Mouse (Mus musculus) CH12.LX (cell line): ENCODE measurements around the gene Ralgapa1.

Experiments
- CTCF ChIP-seq, 2 experiments: IDR thresholded peaks in 1 of 2; conservative IDR thresholded peaks in 1 of 2; 2 replicates each; pipeline ENCODE4 v1.5.1; 2011 to 2012; ENCODE audit warnings: low read depth in 2 of 2, low read length in 2 of 2, improper control_type of control experiment in 1 of 2, inconsistent platforms in 1 of 2, mild to moderate bottlenecking in 1 of 2, moderate library complexity in 1 of 2
- EP300 ChIP-seq: IDR thresholded peaks from 2 replicates; pipeline ENCODE4 v1.6.1; 2011; ENCODE audit warnings: low read length, improper control_type of control experiment
- HCFC1 ChIP-seq: IDR thresholded peaks from 2 replicates; pipeline ENCODE4 v1.6.1; 2012; ENCODE audit warnings: low read depth, mild to moderate bottlenecking, inconsistent platforms, low read length, improper control_type of control experiment
- JUND ChIP-seq: conservative IDR thresholded peaks from 2 replicates; pipeline ENCODE4 v1.6.1; 2011; ENCODE audit warnings: low read depth, low read length, improper control_type of control experiment
- KAT2A ChIP-seq: IDR thresholded peaks from 2 replicates; pipeline ENCODE4 v1.6.1; 2012; ENCODE audit warnings: low read length, improper control_type of control experiment, inconsistent platforms; ENCODE audit not compliant: insufficient replicate concordance
- MAFK ChIP-seq: IDR thresholded peaks from 2 replicates; pipeline ENCODE4 v1.6.1; 2011; ENCODE audit warnings: low read length, improper control_type of control experiment; ENCODE audit not compliant: insufficient replicate concordance
- NRF1 ChIP-seq: IDR thresholded peaks from 2 replicates; pipeline ENCODE4 v1.6.1; 2014; ENCODE audit warnings: low read depth, mild to moderate bottlenecking, inconsistent platforms, low read length, improper control_type of control experiment, moderate library complexity
- POLR2A ChIP-seq: IDR thresholded peaks from 2 replicates; pipeline ENCODE4 v1.6.1; 2011; ENCODE audit warnings: low read depth, mild to moderate bottlenecking, improper control_type of control experiment, low read length
- POLR2AphosphoS2 ChIP-seq: IDR thresholded peaks from 2 replicates; pipeline ENCODE4 v1.6.1; 2011; ENCODE audit warnings: low read depth, low read length, improper control_type of control experiment
- RAD21 ChIP-seq: IDR thresholded peaks from 2 replicates; pipeline ENCODE4 v1.6.1; 2011; ENCODE audit warnings: low read depth, mild to moderate bottlenecking, low read length, improper control_type of control experiment, moderate library complexity
- TBP ChIP-seq: conservative IDR thresholded peaks from 2 replicates; pipeline ENCODE4 v1.6.1; 2011; ENCODE audit warnings: low read depth, low read length, improper control_type of control experiment
- ZKSCAN1 ChIP-seq: IDR thresholded peaks from 2 replicates; pipeline ENCODE4 v1.6.1; 2012; ENCODE audit warnings: low read depth, inconsistent platforms, low read length, improper control_type of control experiment, borderline replicate concordance

GRCm38 (mm10) chr12:55782662-55783061 is 38.3 kb downstream of the Ralgapa1 start:
- TF ChIP-seq POLR2A (no peak), CTCF (conservative IDR thresholded peaks at IDR 0.05 in 1 of 2, IDR thresholded peaks at IDR 0.05 in 1 of 2; ENCODE audit: low read depth in 2 of 2, low read length in 2 of 2) (no peak), JUND (no peak), NRF1 (no peak), POLR2AphosphoS2 (no peak), TBP (no peak), MAFK (no peak), ZKSCAN1 (no peak), RAD21 (no peak), EP300 (no peak), HCFC1 (no peak), KAT2A (no peak)
